Mouse (Mus musculus) inflammation-experienced regulatory T-cells, adult 6 months (primary cell): ENCODE data around the gene Ankrd55. TPM values are rescaled to one million over a fixed set of nuclear protein-coding genes. Genes with fewer than 3 reads are reported as not detected.

Source experiments
- ATAC-seq: one replicate; pipeline ENCODE4 v1.8.0; 2017
- polyA plus RNA-seq, 3 experiments: library from polyadenylated mRNA; unstranded; fragments of 100-300 nt; shearing (Covaris generic); gene quantifications; one replicate each; pipeline ENCODE4 v1.2.1; 2017

Ankrd55 gene
- 10 to 100 TPM in 1 of 3 experiments, 1 to 10 TPM in 2; 2.7 to 11.6 (median 8.5) TPM for polyA plus RNA-seq

DNA sequence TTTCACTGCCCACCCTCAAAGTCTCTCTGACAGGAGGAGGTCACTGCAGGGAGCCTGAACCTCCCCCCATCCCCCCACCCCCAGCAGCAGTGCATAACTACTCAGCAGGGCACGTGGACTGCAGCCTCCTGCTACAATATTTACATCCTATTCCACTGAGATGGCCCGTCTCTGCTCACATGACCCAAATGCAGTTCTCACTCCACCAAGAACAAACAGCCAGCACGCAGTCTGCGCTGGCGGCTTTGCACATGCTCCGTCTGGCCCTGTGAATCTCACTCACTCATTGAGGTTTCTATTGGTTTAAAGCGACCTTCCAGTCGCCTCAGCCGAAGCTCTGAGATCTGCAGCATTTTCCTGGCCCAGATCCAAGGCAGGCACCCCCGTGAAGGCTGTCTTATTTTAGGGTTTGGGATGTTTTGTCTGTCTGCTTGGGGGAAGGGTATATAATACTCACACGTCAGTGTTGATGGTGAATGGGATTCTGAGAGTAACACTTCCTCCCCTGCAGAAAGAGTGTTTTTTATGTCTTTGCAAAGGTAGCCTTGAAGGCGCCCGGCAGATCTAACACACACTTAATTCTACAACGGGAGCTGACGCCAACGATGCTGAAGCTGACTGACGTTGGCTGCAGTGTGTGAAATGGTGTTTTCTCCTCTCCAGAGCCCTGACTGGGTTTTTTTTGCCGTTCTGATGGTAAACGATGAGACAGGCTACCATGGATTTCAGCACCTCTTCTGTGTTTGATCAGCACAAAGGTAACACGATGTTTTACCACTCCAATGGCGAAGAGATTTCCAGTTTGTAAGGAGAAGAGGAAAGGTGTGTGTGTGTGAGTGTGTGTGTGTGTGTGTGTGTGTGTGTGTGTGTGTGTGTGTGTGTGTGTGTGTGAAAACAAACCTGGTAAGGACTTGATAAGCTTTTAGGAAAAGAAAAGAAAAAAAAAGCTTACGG is at the start of gene Ankrd55:
Gene Ankrd55 (plus strand): TSS at position 227 of the 954 bp plus-strand sequence.
- peak; percentile 75 for ATAC-seq

DNA sequence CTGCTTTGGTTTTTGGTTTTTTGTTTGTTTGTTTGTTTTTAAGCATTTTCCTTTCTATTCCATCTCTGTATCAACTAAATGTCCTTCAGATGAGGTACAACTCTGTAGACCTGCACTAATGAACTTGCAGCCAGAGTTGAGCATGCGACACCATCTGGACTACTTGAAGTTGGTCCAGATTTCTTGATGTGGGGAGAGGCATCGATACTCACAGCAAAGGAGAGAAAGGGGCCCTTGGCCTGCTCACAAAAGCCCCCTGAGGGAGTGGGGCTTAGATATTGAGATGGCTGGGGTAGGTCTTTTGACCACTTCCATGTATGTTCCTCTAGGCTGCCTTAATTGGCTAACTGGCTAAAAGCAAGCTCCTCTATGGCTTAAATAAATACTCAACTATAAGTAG is 49.0 kb upstream of the Ankrd55 start:
- ATAC-seq = no peak

DNA sequence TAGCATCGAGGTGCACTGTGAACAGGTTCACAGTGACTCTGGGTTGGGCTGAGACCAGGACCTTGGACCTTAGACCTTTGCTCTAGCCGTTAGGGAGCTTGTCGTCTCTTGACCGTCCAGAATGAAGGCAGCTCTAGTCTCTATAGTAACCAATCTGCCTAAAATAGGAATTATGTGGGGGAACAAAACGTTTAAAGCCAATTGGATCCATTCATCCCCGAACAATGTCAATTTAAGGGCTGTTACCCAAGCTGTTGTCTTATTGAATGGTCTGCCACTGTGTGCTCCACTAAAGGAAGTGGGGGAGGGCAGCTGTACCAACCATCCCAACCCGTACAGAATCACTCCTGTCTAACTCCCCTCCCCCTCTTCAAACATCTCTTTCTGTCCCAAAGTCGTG is 46.8 kb upstream of the Ankrd55 start:
- ATAC-seq = no peak

DNA sequence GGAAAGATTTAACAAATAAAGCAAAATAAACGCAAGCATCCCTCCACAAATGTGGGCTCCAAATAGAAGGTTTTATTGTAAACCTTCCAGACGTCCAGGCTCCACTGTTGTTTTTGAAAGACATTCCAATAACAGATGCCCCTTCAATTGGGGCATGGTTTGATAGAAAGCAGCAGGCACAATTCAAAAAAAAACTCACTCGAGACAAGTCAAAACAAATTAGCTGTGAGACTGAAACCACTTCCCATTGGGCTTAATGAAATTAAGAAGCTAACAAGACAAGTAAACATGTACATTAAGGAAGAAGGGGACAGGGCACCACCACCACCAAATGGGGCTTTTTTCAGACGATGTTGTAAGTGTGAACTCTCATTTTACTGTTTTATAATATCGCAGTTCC is 43.1 kb upstream of the Ankrd55 start:
- ATAC-seq = no peak

DNA sequence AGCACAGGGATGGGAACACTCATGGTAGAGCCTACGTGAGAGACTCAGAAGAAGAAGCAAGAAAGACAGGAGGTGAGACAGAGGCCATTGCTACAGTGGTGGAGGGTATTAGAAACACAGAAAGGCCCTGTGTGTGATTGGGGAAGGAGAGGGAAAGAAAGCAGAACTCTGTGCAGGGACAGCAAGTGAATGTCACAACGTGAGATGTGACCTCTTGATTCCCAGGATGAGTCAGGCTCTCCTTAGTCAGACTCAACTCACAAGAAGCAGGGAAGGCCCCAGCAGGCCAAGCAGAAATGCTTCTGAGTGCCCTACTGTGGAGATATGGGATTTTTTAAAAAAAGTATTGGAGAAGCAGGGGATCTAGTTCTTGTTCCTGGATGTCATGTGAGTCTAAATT is 36.8 kb upstream of the Ankrd55 start:
- no peak for ATAC-seq

DNA sequence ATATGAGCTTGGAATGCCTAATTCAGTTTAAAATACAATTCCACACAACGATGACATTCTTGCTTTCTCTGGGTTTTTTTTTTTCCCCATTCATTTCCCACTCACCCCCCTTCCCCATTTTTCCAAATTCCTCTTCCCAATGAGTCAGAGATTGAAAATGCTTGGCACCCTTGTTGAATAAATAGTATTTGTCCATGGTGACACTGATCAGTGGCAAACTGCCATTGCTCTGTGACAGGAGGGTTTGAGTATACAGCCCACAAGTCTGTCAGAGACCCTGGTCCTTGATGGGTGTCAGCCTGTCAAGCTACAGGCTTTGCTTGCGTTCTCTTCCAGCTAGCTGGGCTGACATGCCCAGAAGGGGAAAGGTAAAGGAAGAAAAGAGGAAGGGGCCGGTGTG is 36.2 kb upstream of the Ankrd55 start:
- ATAC-seq = no peak

DNA sequence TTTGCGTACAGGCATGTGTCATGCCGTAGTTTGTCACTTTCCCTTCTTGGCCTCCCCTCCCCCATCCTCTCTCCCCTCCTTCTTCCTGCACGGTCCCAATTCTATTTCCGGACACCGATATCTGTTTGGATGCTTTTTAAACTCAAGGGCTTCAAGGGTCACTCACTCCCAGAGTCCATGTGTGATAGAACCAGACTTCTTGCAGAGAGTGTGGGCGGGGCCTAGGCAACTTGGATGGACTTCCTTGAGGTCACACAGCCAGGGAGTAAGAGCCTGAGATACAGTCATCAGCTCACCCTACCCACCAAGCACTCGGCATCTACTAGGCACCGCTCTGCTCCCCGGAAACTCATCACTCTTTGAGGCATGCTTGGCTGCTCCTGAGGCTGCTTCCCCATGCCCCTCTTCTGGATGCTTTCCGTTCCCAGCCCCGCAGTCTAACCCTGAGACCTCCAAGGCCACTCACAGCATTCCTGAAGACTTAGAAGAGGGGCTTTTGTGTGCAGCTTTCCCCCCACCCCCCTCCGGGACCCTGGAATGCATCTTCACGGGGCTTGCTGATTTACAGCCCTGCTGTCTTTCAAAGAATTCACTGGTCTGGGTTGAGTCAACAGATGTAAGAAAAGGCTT is 35.1 kb upstream of the Ankrd55 start:
- no peak for ATAC-seq

DNA sequence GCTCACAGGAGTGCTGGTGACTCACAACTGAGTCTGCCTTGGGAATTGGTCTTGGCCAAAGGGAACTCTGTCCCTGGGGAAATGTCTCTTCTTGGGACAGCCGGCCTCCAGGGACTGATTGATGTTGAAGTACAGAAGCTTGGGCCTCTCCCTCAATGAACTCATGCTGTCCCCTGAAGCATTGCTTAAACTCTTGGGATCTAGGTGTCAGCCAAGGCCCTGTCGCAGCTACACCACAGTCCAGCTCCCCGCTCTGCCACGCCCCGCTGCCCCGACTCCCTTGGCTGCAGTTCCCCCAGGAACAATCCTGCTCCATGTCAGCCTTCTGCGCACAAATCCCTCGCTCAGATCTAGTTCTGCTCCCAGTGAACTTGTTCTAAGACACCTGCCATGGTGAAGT is 34.1 kb upstream of the Ankrd55 start:
- ATAC-seq = no peak

DNA sequence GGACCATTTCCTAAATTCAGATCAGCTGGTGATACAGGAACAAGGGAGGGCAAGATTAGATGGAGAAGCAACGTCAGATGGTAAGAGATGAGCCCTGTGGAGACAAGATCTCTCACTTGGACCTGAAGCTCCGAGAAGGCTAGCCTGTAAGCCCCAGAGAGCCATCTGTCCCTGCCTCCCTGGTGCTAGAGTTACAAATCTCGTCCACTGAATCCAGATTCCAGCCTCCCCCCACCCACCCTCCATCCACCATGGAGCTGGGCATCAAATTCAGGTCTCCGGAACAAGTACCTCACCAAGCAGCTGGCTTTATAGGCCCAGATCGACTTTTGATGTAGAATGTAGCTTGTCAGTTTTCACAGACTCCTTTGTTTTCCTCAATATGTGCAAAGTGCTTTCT is 32.4 kb upstream of the Ankrd55 start:
- no peak for ATAC-seq

DNA sequence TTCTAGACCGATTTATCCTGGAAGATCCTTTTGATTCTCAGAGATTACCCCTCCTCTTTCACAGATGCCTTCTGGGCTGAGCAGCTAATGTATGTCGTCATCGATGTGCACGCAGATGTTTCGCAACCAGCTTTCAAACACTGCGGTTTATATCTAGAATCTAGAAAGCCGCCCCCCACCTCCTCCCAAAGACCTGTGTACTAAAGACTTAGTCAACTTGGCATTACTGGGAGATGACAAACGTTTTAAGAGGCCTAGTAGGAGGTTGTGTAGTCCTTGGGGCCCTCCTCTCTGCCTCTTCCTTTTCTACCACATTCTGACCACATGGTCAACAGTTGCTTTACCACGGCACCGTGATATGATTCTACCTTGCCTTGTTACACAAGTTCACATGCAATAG is 29.8 kb upstream of the Ankrd55 start:
- ATAC-seq = no peak

DNA sequence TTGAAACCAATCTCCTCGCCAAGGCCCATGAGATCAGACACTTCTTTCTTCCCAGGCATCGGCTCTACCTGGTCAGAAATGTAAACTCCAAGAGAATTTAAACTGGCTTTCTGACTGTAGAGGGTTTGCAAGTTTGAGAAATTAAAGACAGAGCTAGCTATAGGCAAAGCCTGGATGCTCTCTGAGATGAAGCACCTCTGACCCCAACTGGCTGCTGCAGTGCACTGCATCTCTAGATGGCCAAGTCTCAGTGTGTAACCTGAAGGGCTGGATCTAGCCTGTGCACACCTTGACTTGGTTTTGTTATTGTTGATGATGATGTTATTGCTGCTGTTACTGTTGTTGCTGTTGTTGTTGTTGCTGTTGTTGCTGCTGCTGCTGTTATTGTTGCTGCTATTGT is 28.9 kb upstream of the Ankrd55 start:
- ATAC-seq = peak; percentile 97

DNA sequence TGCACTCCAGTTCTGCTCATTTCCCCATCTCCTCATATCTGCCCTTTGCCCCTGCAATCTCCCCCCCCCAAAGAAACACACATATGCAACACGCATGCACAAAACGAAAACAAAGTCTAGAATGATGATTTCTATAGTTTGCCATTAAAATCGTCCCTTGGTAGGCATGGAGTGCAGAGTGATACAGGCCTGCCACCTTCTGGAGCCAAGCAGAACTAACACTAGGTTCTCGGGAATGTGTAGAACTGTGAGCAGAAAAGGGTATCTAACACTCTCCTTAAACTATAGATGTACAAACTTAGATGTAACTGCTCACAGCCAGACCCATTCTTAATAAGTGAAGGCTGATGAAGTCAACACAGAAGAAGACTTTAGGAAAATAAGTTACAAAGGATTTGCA is 23.6 kb upstream of the Ankrd55 start:
- ATAC-seq = peak; percentile 61

DNA sequence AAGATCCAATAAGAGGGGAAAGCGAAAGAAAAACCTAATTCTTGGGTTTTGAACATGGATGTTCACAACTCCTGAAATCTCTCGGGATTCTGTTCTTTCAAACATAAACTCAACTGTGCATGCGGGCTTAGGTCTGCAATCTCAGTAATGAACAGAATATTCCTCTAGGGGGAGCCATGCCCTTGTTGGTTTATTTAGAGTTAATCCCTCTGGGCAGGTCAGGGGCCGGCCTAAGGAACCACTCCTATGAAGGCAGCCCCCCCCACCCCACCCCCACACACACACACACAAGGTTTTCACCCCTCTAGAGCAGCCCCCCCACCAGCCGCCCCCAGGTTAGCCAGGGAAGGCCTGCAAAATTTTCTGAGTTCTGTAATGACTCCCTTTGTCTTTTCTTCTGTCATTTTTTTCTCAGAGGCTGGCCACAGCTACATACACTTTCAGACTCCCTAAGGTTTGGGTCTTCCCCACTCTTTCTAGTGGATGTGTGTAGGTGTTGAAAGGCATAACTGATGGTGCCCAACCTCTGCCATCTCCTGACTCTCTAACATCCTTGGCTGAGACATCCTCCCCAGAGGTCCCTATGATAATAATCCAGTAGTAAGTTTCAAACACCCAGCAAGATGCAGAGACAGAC is 16.2 kb upstream of the Ankrd55 start:
- ATAC-seq = peak; percentile 67

DNA sequence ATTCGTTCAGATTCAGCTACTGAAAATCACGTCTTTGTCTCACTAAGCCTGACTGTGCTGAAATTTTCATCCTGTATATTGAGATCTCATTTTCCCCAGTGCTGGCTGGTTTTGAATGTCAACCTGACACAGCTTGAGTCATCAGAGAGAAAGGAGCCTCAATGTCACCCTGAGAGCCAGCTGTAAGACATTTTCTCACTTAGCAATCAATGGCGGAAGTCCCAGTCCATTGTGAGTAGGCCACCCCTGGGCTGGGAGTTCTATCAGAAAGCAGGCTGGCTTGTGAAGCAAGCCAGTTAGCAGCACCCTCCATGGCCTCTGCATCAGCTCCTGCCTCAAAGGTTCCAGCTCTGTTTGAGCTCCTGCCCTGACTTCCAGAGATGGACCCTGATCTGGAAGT is 13.6 kb upstream of the Ankrd55 start:
- ATAC-seq = no peak

DNA sequence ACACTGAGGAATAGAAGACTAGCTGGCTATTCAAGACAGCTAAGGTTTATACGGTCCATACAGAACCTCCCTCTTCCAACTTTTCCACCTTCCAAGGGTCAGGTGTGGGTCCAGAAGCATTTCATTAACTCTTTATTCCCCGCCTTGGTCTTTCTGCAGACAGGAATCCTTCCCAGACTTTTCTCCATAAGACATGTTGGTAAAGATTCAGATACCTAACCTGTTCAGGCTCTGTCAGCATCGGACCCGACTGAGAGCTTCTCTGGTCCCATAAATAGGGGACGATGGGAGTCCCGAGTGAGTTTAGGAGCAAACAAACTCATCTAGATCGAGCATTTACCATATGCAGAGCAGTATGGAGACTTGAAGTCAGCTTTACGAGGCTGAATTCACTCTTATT is 12.3 kb upstream of the Ankrd55 start:
- no peak for ATAC-seq

DNA sequence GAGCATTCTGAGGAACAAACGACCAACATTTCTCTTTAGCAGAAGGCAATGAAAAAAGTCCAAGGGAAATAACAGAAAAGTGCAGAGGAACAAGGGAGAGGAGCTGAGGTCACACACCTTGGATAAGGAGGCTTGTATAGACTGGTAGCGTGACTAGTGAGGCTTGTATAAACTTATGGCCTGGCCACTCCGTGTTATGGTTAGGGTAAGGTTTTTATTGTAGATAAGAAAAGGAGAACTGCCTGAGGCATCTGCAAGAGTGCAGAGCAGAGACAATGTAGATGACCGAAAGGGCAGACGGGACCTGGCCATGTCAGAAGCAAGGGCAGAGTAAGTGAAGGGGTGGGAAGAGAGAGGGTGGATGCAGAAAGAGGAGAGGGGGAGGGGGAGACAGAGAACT is 10.7 kb upstream of the Ankrd55 start:
- no peak for ATAC-seq

DNA sequence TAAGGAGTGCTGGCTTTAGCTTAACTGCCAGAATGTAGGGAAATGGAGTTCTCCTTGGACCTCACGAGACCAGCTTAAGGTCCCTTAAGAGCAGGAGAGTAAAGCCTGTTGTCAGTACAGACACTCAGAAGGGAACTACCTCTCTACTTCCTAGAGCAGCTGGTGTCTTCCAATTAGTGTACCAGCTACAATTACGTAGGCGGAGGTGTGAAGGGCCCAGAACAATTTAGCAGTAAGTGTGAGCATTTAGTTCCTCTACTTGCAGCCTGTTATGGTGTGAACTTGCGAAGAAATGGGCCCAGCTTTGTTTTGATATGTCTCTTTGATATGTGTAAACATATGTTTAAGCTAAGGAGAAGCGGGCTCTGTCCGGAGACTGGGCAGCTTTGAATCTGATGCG is 10.0 kb upstream of the Ankrd55 start:
- no peak for ATAC-seq

DNA sequence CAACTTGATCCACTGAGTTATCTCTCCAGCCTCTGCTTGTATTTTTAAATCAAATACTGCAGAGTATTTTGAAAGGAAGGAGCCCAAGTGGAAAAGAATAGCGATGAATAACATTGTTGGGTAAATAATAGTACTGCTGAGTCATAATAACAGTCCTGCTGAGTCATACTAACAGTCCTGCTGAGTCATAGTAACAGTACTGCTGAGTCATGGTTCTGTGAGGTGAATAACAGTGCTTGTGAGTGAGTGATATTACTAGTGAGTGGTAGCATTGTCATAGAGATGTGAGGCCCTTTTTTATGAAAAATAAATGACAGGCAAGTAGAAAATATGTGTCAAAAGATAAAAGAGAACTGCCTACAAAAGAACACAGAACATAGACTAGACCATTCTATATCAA is 1.1 kb upstream of the Ankrd55 start:
- no peak for ATAC-seq

DNA sequence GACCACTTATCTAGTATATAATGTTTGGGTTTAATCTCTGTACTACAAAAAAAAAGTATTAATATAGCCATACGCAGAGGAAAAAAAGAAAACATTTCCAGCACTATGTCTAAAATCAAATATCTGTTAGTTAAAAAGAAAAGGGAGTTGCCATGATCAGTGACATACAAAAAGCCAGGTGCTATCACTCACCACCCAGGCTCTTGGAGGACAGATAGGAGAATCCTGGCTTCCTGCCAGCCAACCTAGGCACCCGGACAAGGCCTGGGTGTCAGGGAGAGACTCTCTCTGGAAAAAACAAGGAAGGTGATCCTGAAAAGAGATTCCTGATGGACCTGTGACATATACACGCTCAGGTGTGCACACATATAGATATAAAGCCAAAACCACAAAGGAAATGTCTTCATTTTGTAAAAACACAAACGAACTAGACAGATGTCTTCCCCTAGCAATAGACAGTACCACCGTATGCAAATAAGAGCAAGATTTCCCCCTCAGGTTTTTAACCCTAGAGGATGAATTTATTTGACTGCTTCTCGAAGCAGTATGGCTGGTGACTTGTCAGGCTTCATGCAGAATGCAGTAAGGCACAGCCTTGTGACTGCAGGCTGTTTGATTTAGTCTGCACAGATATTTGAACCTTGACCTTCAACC is 553 bp upstream of the Ankrd55 start:
- ATAC-seq = peak; percentile 34

DNA sequence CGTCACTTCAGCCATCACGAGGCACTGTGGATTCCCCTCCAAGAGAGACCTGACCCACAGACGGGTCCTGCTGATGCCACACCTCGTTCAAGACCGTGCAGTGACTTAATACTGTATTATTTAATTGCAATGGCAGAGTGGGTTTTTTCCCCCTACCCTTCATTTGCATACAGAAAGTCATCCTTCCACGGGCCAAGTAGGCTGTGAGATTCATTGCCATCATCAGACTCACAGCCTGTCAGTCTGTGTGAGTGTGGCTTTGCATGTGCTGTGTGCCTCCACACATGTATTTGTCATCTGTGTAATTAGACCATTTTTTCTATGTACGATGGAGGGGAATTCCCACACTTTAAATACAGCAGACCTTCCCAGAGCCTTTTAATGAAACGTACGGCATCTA is 1.1 kb downstream of the Ankrd55 start:
- ATAC-seq = peak; percentile 37

DNA sequence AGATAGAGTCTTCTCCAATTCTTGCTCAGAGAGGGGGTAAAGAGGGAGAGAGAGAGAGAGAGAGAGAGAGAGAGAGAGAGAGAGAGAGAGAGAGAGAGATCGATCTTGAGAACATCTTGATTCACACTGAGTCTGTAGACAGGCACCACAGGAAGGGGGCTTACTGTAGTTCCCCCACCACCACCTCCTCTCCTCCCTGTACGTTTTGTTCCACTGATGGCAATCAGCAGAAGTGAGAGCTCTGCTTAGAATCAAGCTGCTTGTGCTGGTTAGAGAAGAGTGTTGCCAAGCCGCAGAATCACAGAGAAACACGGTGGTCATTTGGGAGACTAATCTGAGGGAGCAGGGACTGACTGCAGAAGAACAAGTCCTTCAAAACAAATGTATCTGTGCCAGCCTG is 1.7 kb downstream of the Ankrd55 start:
- no peak for ATAC-seq

DNA sequence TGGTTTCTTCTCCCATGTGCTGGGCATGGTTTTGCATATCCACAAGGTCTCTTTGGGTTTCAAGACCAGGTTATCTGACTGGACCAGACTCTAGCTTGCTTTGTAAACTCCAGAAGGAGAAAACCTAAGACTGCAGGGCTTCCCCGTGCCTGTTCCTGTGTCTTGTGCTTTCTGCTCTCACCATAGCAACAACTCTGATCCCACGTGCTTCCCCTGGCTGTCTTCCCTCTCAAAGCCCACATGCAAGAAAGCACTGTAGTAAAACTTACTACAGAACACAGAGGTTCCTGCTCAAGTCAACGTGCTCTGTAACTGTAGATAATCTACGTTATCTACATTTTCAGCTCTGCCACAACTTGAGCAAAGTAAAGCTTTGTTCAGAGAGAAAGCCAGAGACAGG is 4.2 kb downstream of the Ankrd55 start:
- no peak for ATAC-seq

DNA sequence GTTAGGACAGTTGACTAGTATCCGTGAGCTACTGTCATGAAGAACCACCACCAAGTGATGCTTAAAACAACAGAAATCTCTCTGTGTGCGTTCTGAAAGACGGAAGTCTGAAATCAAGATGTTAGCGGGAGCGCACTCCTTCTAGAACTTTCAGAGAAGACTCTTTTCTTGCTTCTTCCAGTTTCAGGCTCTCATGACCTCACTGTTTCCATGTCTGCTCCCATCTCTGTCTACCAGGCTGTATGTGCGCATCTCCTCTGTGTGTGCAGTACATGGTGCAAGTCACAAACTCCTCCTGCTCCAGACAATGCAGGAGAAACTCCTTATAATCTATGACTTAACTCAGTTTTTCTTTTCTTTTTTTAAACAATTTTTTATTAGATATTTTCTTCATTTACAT is 4.8 kb downstream of the Ankrd55 start:
- no peak for ATAC-seq
